In the genomic region with DNA sequence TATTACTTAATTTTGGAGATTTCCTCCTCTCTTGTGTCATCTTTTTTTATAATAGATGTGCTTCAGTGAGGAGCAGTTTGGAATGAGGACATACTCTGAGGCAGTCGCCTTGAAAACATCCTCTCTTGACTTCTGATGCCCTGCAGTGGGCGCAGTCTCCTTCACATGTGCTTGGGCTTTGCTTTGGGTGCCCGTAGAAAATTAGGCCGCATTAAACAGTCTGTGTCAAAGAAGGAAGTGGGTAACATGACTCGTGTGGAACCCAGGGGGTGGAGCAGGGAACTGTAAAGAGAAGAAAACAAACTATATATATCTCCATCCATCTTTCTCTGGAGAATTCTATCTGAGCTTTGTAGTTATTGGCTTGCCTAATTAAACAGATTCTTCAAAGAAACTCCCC, we compare ENCODE assay signal across 11 mouse cellular contexts.
DNase-seq lines count a peak whose midpoint lies in the region; ATAC-seq and TF ChIP-seq lines count a peak whose summit lies in the region.
"Had no signal": no experiment of that assay in that cellular context is flagged by ENCODE, and none has a peak within 500 bp of the region (broad histone marks: within the 10 kb centered on the region; RNA-seq: fewer than 3 reads in every experiment).

No protein-coding gene starts in this region.

- DNase-seq in liver (no peak), MEL (ENCODE audit: low read depth, low spot score) (peak; percentile 63)
- peak; percentile 33 to 38 for DNase-seq in lung, postnatal 4 days
- peak; percentile 64 for DNase-seq in thymus, postnatal 0 days (ENCODE audit: low spot score)
- no peak for DNase-seq in adrenal gland, adult 8-10 months
- no peak for DNase-seq in kidney, postnatal 36 days
- no peak for DNase-seq in kidney, adult 2 months

- TF ChIP-seq POLR2A in MEL (IDR thresholded peaks at IDR 0.05; ENCODE audit: control insufficient read depth in 1 of 2, insufficient read depth in 1 of 2, low read depth in 1 of 2, low read length in 2 of 2, poor library complexity in 1 of 2), result no peak
- TF ChIP-seq POLR2A in kidney, adult 2 months (IDR thresholded peaks at IDR 0.05; ENCODE audit: low read depth, low read length), result no peak

- no peaks in the 10 kb centered on the region for H3K9me3 ChIP-seq in liver, embryonic 12.5 days (replicated peaks)
- no peaks in the 10 kb centered on the region for H3K9me3 ChIP-seq in MEL (replicated peaks; ENCODE audit: insufficient read depth, low read length)
- H3K9me3 ChIP-seq: embryonic facial prominence, embryonic 12.5 days; hindbrain, embryonic 12.5 days; lung, embryonic 15.5 days had no signal

- no peak overlapping the region for H3K4me2 ChIP-seq in liver, embryonic 12.5 days
- H3K4me2 ChIP-seq: embryonic facial prominence, embryonic 12.5 days; hindbrain, embryonic 12.5 days; lung, embryonic 15.5 days had no signal

- TF ChIP-seq CTCF in MEL (IDR thresholded peaks at IDR 0.05 in 2 of 3, conservative IDR thresholded peaks at IDR 0.05 in 1 of 3; ENCODE audit: control insufficient read depth in 1 of 3, insufficient read depth in 1 of 3, low read depth in 2 of 3, low read length in 3 of 3, poor library complexity in 1 of 3, severe bottlenecking in 1 of 3), result peak in 2 of 3 experiments; percentile 13 to 22; a peak in 1 of 6 replicates
- no peak for TF ChIP-seq CTCF in kidney, adult 2 months (conservative IDR thresholded peaks at IDR 0.05; ENCODE audit: insufficient read depth, insufficient read length, low read depth, low read length)

- peak overlapping the region; percentile 2; the same call in 1 of the 2 replicates for H3K27ac ChIP-seq in liver, embryonic 12.5 days
- 0 out of 2 replicates have a peak overlapping the region, but pooled peaks have one; percentile 15 for H3K27ac ChIP-seq in MEL (ENCODE audit: control insufficient read depth, low read depth, low read length)
- H3K27ac ChIP-seq in kidney, adult 2 months (ENCODE audit: insufficient read depth, low read depth, low read length), result no peak overlapping the region
- H3K27ac ChIP-seq: embryonic facial prominence, embryonic 12.5 days; hindbrain, embryonic 12.5 days; lung, embryonic 15.5 days had no signal

- no peaks in the 10 kb centered on the region for H3K27me3 ChIP-seq in liver, embryonic 12.5 days (replicated peaks)
- no peaks in the 10 kb centered on the region for H3K27me3 ChIP-seq in MEL (ENCODE audit: control insufficient read depth in 1 of 2, insufficient read depth in 2 of 2, low read length in 2 of 2)
- H3K27me3 ChIP-seq in kidney, adult 2 months (replicated peaks; ENCODE audit: control insufficient read depth, insufficient read depth, low read length), result no peaks in the 10 kb centered on the region
- H3K27me3 ChIP-seq: embryonic facial prominence, embryonic 12.5 days; hindbrain, embryonic 12.5 days; lung, embryonic 15.5 days had no signal

- H3K4me3 ChIP-seq in liver, embryonic 12.5 days, result no peak overlapping the region
- H3K4me3 ChIP-seq in MEL (ENCODE audit: control insufficient read depth in 1 of 2, insufficient read depth in 1 of 2, low read depth in 2 of 2, low read length in 2 of 2), result no peak overlapping the region
- no peak overlapping the region for H3K4me3 ChIP-seq in kidney, adult 2 months (ENCODE audit: insufficient read depth, low read depth, low read length)
- H3K4me3 ChIP-seq: embryonic facial prominence, embryonic 12.5 days; hindbrain, embryonic 12.5 days; lung, embryonic 15.5 days had no signal

- TF ChIP-seq RAD21 in MEL (IDR thresholded peaks at IDR 0.05; ENCODE audit: low read depth, low read length), result no peak

- H3K9ac ChIP-seq in liver, embryonic 12.5 days, result no peak overlapping the region
- H3K9ac ChIP-seq in MEL (ENCODE audit: control insufficient read depth, low read depth, low read length, poor library complexity, severe bottlenecking), result no peak overlapping the region
- H3K9ac ChIP-seq: embryonic facial prominence, embryonic 12.5 days; hindbrain, embryonic 12.5 days; lung, embryonic 15.5 days had no signal

- WGBS in liver, embryonic 12.5 days (ENCODE audit: insufficient replicate concordance), result 47% methylated on average over 5 of the region's 5 CpGs
- WGBS in kidney, adult 2 months, result 43% methylated on average over 5 of the region's 5 CpGs

- no peak for ATAC-seq in liver, embryonic 12.5 days

- H3K4me1 ChIP-seq in liver, embryonic 12.5 days, result peaks cover 73% of the 10 kb centered on the region
- H3K4me1 ChIP-seq in MEL (ENCODE audit: control insufficient read depth in 1 of 2, insufficient read depth in 2 of 2, low read length in 2 of 2), result peaks cover 32 to 34% of the 10 kb centered on the region in 2 experiments
- peaks cover 7% of the 10 kb centered on the region; the same call in 1 of the 2 replicates for H3K4me1 ChIP-seq in kidney, adult 2 months (ENCODE audit: control insufficient read depth, insufficient read depth, low read length)

- no peaks in the 10 kb centered on the region for H3K36me3 ChIP-seq in liver, embryonic 12.5 days
- peaks cover 0 to 39% of the 10 kb centered on the region in 2 experiments; a peak in 2 of 4 replicates for H3K36me3 ChIP-seq in MEL (ENCODE audit: control insufficient read depth in 1 of 2, insufficient read depth in 2 of 2, low read length in 2 of 2)
- H3K36me3 ChIP-seq in kidney, adult 2 months (ENCODE audit: control insufficient read depth, insufficient read depth, low read length), result no peaks in the 10 kb centered on the region
- H3K36me3 ChIP-seq: embryonic facial prominence, embryonic 12.5 days; hindbrain, embryonic 12.5 days; lung, embryonic 15.5 days had no signal

- H3K79me2 ChIP-seq in MEL (ENCODE audit: control insufficient read depth, insufficient read depth, low read length, poor library complexity), result peaks cover 2% of the 10 kb centered on the region

- no peak for TF ChIP-seq EP300 in MEL (IDR thresholded peaks at IDR 0.05; ENCODE audit: low read depth in 1 of 2, low read length in 2 of 2)

TF ChIP-seq in MEL, 35 proteins besides CTCF, POLR2A, EP300 and RAD21:
- TF ChIP-seq ETS1 (IDR thresholded peaks at IDR 0.05; ENCODE audit: low read depth, low read length) (no peak), TCF12 (IDR thresholded peaks at IDR 0.05; ENCODE audit: low read depth, low read length) (no peak), USF1 (IDR thresholded peaks at IDR 0.05; ENCODE audit: low read depth, low read length) (0 out of 2 replicates have a peak, but pooled peaks have one; percentile 20), KAT2A (conservative IDR thresholded peaks at IDR 0.05; ENCODE audit: low read depth, low read length) (no peak), ELF1 (IDR thresholded peaks at IDR 0.05; ENCODE audit: low read depth, low read length) (peak; percentile 56; the same call in 1 of the 2 replicates), MYC (IDR thresholded peaks at IDR 0.05; ENCODE audit: low read depth, low read length) (0 out of 2 replicates have a peak, but pooled peaks have one; percentile 47), MXI1 (IDR thresholded peaks at IDR 0.05; ENCODE audit: low read depth, low read length) (peak; percentile 42; the same call in 1 of the 2 replicates), ZKSCAN1 (IDR thresholded peaks at IDR 0.05; ENCODE audit: low read depth, low read length) (no peak), GATA1 (IDR thresholded peaks at IDR 0.05; ENCODE audit: low read depth, low read length) (no peak), USF2 (IDR thresholded peaks at IDR 0.05; ENCODE audit: borderline replicate concordance in 1 of 2, insufficient read depth in 1 of 2, low read depth in 1 of 2, low read length in 2 of 2) (no peak), CHD2 (IDR thresholded peaks at IDR 0.05; ENCODE audit: low read length) (no peak), MAFK (IDR thresholded peaks at IDR 0.05; ENCODE audit: borderline replicate concordance, low read depth, low read length) (no peak), BHLHE40 (IDR thresholded peaks at IDR 0.05; ENCODE audit: borderline replicate concordance, low read depth, low read length) (no peak), JUND (IDR thresholded peaks at IDR 0.05; ENCODE audit: low read depth, low read length) (no peak), MAX (IDR thresholded peaks at IDR 0.05; ENCODE audit: low read length) (no peak), E2F4 (IDR thresholded peaks at IDR 0.05; ENCODE audit: borderline replicate concordance, low read depth, low read length) (no peak), UBTF (IDR thresholded peaks at IDR 0.05; ENCODE audit: borderline replicate concordance, insufficient read depth, low read depth, low read length) (no peak), MAZ (IDR thresholded peaks at IDR 0.05; ENCODE audit: low read depth, low read length) (no peak), GABPA (IDR thresholded peaks at IDR 0.05; ENCODE audit: low read depth, low read length) (no peak), TAL1 (IDR thresholded peaks at IDR 0.05; ENCODE audit: low read length) (no peak), HCFC1 (IDR thresholded peaks at IDR 0.05; ENCODE audit: low read depth, low read length) (0 out of 2 replicates have a peak, but pooled peaks have one; percentile 16), ZC3H11A (IDR thresholded peaks at IDR 0.05; ENCODE audit: low read depth, low read length) (no peak), NRF1 (IDR thresholded peaks at IDR 0.05; ENCODE audit: insufficient read depth, low read depth, low read length, poor library complexity, severe bottlenecking) (no peak), SMC3 (IDR thresholded peaks at IDR 0.05; ENCODE audit: low read depth, low read length) (no peak), MEF2A (IDR thresholded peaks at IDR 0.05; ENCODE audit: extremely low read depth, insufficient replicate concordance, low read depth, low read length, poor library complexity, severe bottlenecking) (no peak), TBP (IDR thresholded peaks at IDR 0.05; ENCODE audit: low read depth, low read length) (no peak), RCOR1 (IDR thresholded peaks at IDR 0.05; ENCODE audit: low read depth, low read length) (no peak), CHD1 (IDR thresholded peaks at IDR 0.05; ENCODE audit: low read depth, low read length) (no peak), ZMIZ1 (IDR thresholded peaks at IDR 0.05; ENCODE audit: low read depth, low read length) (no peak), MYB (IDR thresholded peaks at IDR 0.05; ENCODE audit: low read depth, low read length) (no peak), ZNF384 (IDR thresholded peaks at IDR 0.05; ENCODE audit: low read depth, low read length) (no peak), POLR2AphosphoS2 (IDR thresholded peaks at IDR 0.05; ENCODE audit: low read length) (no peak), SIN3A (IDR thresholded peaks at IDR 0.05; ENCODE audit: low read length) (peak; percentile 47; the same call in 1 of the 2 replicates), POLR2AphosphoS5 (IDR thresholded peaks at IDR 0.05; ENCODE audit: borderline replicate concordance, low read depth, low read length) (no peak), NELFE (IDR thresholded peaks at IDR 0.05; ENCODE audit: low read depth, low read length) (no peak)
TF ChIP-seq in MEL: peak in this region for 6.

Comparison
In these comparisons a context has a peak if more than half of its experiments do, and no peak if none do; other contexts are left out.
1. DNase-seq: peak in MEL (single experiment), lung, postnatal 4 days (2 of 2) and thymus, postnatal 0 days (single experiment); none in liver (single experiment), adrenal gland, adult 8-10 months (single experiment), kidney, postnatal 36 days (0 of 2) and kidney, adult 2 months (single experiment).